Mouse (Mus musculus) heart, adult 2 months (tissue): ENCODE results near the gene Aasdh.

Experiments used
- CTCF ChIP-seq: fragments of 200-600 bp; IDR thresholded peaks from 2 replicates; pipeline ENCODE4 v1.8.1; 2022; ENCODE audit warnings: antibody characterized with exemption, mild to moderate bottlenecking, moderate library complexity
- EP300 ChIP-seq: fragments of 200-500 bp; IDR thresholded peaks from 2 replicates; pipeline ENCODE4 v1.6.1; 2011; ENCODE audit warnings: low read depth, low read length, control low read depth; ENCODE audit not compliant: insufficient read depth
- POLR2A ChIP-seq: fragments of 200-500 bp; IDR thresholded peaks from 2 replicates; pipeline ENCODE4 v1.6.1; 2011; ENCODE audit warnings: mild to moderate bottlenecking, low read depth, low read length, control low read depth; ENCODE audit not compliant: insufficient read depth

- TF ChIP-seq CTCF, result no peak
- no peak for TF ChIP-seq POLR2A
- TF ChIP-seq EP300, result no peak
Observed at GRCm38 (mm10) chr5:76887011-76887410, 18.3 kb downstream of the Aasdh start.
